Mouse (Mus musculus): ENCODE results near the gene Gjd3.
A peak's percentile ranks its signal among the peaks of the same experiment; 100 is the strongest.

DNA sequence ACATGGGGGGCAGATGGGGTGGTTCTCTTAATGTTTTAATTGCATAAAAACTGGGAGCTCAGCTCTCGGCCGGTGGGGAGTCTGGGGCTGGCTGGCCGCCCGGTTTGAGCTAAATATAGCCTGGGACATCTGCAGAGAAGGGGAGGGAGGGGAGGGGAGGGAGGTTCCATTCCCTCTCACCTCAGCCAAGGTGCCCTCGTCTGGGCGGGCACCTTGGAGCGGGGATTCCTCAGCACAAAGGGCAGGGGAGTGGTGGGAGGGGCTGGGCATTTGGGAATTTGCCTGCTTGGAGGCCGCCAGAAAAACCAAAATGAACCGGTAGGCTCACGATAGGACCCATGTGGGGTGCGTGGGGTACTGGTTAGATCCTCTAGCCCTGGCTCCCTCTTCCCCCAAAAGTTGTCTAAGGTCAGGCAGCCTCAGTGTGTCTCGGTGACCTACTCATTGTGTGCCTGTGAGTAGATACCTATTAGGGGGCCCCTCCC, 41.4 kb downstream of the Gjd3 start:
- TF ChIP-seq EP300 (IDR thresholded peaks at IDR 0.05; ENCODE audit: insufficient read depth, low read depth, low read length) (peak; percentile 84), CTCF (IDR thresholded peaks at IDR 0.05; ENCODE audit: low read depth, low read length) (no peak), POLR2A (IDR thresholded peaks at IDR 0.05; ENCODE audit: insufficient read depth, low read length) (no peak)
